Mouse (Mus musculus) kidney, adult 2 months (tissue): Measurements from ENCODE around the gene Plin5.

Experiments
- CTCF ChIP-seq: fragments of 200-500 bp; conservative IDR thresholded peaks from 2 replicates; pipeline ENCODE4 v1.5.1; 2011; ENCODE audit warnings: low read depth, mild to moderate bottlenecking, control low read depth, low read length, moderate library complexity, mixed read lengths; ENCODE audit not compliant: insufficient read depth, insufficient read length
- POLR2A ChIP-seq: fragments of 200-500 bp; IDR thresholded peaks from one replicate; pipeline ENCODE4 v1.6.1; 2011; ENCODE audit warnings: low read depth, low read length, control low read depth

DNA sequence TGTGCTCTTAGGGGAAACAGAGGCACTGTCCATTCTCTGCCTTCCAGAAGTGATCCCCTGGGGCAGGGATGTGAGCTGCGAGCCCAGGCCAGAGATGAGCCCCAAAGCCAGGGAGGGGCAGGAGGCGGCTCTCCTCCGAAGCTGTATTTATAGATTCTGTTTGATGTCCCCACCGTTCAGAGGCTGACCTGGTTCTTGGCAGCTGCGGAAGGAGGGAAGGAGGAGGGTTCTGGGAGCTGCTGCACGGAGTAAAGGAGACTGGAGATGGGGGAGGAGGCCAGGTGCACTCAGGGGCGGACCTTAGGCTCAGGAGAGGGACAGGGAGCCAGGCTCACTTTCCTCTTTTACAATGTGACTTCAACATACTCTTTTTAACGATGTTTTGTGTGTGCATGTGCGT, 28.7 kb upstream of the Plin5 start:
- no peak for TF ChIP-seq POLR2A
- TF ChIP-seq CTCF, result no peak
